Mouse (Mus musculus): ENCODE data around the gene Timd4.

GRCm38 (mm10) chr11:46875774-46876173 lies 65.2 kb downstream of the Timd4 start:
- no peak for TF ChIP-seq E2F4 (IDR thresholded peaks at IDR 0.05; ENCODE audit: insufficient read depth)
- TF ChIP-seq POLR2A (IDR thresholded peaks at IDR 0.05; ENCODE audit: insufficient read length, low read depth): no peak
- no peak for TF ChIP-seq MAX (IDR thresholded peaks at IDR 0.05; ENCODE audit: low read depth)
- no peak for TF ChIP-seq MYOD1 (IDR thresholded peaks at IDR 0.05; ENCODE audit: control insufficient read depth in 1 of 3, insufficient read length in 2 of 3, low read depth in 2 of 3)
- TF ChIP-seq MYOG (IDR thresholded peaks at IDR 0.05; ENCODE audit: control insufficient read depth in 1 of 3, insufficient read depth in 1 of 3, insufficient read length in 2 of 3, low read depth in 2 of 3): no peak
- no peak for TF ChIP-seq POLR2AphosphoS2 (IDR thresholded peaks at IDR 0.05; ENCODE audit: insufficient read length, low read depth)
- no peak for TF ChIP-seq USF1 (IDR thresholded peaks at IDR 0.05; ENCODE audit: low read depth)

Data from myocyte (in vitro differentiated cells).